Mouse (Mus musculus) right cerebral cortex, adult 2 months (tissue): ENCODE results near the gene Gm12216.
A peak's percentile ranks its signal among the peaks of the same experiment; 100 is the strongest.
"Not testable (repeated sequence)": the region's sequence is repeated elsewhere in the genome, so short reads cannot be mapped to it uniquely, and the experiment has no call there.

Source experiments
- DNase-seq, 2 experiments: peaks; one replicate each; pipeline ENCODE4 v3.0.0; 2021 to 2022; ENCODE audit warnings: low spot score in 2 of 2

Gene Gm12216

DNA sequence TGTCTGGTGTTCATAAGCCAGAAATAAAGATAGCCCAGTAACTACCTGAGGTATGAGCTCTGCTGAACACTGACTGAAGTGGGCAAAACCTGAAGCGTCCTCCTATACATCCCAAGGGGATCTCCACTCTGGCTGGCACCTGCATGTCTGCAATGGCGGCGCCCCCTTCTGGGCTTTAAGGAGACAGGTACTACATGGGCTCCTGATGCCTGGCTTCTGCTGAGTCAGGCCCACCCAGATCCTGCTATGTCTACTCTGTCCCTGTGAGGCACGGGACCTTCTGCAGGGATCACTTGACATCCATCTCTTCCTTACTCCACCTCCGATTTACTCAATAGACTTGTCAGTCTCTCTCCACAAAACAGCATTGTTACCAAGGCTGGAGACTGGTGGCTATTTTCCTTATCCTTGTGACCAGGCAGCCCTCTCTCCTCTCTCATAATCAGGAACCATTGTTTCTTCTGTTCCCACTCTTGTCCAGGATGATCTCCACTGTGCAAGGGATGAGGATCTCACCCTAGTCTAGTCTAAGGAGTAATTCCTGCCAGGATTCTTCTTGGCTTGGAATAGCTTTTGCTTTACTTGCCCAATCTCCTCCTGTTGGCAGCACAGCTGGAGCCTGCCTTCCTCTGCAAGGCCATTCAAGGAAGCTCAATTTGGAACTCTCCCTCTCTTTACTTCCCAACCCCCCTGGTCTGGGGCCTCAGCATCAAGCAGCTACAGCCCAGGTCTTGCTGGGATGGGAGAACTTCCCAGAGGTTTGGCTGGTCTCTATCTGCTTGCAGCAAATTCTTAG is 15.1 kb upstream of the Gm12216 start:
- DNase-seq, result not testable (repeated sequence)

DNA sequence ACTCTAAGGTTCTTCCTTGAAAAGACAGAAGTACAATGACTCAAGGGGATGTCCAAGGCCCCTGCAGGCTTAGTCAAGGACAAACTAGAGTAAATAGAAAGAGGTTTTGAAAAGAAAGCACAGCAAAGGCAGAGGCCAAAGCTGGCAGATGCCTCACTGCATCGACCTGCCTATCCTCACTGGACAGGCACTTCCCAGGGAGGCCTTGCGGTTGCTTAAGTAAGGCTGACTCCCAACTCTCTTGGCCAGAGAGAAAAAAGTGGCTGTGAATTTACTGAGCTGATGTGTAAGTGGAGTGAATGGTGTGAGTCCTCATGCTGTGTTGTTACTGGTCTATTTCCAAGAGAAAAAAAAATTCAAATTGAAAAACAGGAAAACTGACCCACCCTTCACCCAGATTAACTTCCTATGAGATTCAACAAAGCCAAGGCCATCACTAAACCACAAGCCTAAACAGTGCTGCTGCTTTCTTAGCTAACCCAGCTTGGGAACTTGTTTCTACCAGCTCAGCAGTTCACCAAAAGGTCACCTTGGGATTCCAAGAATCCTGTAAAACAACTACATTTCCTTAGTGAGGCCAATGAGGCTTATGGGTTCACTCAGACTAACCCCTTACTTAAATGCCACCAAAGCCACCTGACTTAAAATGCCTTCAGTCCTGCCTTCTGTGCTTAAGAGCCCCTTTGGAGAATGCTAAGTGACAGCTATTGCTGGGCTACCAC is 12.9 kb upstream of the Gm12216 start:
- DNase-seq, result no peak

DNA sequence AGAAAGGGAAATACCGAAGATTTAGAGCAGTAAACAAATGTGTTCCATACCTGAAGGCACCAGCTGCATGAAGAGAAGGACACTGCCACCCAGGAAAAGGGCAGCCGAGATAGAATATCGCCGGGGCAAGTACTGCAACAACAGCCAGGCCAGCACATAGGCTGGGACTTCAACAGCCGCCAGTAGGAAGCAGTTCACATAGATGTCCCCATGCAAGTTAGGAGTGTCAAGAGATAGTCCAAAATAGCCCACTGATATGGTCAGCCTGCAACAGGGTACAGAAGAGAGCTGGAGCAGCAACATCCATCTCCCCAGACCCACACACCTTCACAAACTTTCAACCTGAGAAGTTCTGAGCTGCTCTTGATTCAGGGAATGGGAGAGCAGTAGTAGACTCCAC is 10.1 kb upstream of the Gm12216 start:
- DNase-seq, result no peak

DNA sequence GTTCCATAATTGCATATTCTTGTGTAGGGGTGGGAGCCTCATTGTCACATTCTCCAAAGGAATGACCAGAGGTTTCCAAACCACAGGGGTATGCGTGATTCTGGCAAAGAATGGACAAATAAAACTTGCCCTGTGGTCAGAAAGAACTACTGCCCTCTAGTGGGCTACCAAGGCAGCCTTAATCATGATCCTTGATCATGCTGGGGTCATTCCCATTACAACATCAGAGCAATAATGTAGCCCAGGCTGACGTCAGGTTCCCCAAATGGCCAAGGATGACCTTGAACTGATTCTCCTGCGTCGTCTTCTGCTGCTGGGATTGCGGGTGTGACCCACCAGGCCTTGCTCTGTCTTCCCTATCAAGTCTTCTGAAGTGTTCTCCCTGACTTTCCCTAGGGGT is 9.3 kb upstream of the Gm12216 start:
- DNase-seq, result not testable (repeated sequence)

DNA sequence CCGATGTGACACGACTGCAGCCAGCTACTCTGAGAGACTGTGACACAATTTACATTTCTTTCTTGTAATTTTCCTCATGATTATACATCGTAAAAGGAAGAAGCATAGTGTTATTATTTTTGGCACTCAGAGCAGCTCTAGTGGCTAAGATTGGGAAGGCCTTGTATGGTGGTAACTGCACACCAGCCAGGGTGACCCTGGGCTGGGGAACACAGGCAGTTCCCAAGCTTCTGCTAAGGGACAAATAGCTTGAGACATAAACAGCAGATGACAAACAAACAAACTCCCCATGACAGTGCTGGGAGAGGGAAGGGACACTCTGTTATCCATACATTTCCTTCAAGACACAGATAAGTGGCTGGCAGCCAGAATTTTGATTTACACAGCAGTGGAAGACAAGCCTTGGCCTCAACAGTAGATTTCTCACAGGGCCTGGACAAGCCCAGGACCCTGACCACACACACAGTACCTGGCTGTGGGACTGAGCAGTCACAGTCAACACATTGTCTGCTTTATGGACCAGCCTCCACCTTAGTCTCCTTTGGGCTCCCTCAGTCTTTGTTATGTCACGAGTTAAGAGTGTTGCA is 5.8 kb upstream of the Gm12216 start:
- not testable (repeated sequence) for DNase-seq

DNA sequence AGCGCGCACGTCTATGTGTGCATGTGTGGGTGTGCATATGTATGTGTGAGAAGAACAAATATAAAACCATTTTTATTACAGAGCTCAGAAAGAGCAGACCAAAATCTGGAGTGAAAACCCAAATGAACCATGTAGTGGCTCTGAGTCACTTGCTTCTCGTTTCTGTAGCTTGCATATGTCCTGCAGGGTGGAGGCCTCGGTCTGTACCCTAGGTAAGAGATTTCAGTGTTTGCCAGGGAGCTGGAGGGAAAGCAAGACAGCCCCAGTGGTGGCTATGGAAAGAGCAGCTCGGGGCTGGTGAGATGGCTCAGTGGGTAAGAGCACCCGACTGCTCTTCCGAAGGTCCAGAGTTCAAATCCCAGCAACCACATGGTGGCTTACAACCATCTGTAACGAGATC is 1.9 kb upstream of the Gm12216 start:
- DNase-seq, result not testable (repeated sequence)

- DNase-seq, result no peak
These were observed 847 bp downstream of the Gm12216 start for GRCm38 (mm10) chr11:53858058-53858760.

DNA sequence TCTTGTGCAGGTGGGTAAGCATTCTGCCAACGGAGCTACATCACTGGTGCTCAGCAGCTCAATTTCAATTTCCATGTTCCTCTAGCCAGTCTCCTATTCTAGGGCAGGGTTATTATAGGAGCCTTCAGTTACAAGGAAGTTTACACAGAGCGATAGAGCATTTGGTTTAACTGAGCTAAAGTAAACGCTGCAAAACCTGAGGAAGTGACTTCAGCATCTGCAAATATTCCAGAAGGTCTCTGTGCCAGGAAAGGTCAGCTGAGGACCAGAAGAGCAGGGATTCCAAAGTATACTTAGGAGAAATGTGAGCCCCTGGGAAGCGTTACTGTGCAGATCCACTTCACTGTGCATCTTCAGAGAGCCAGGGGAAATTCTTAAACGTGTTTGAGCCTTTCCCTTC is 5.4 kb downstream of the Gm12216 start:
- DNase-seq, result no peak

GRCm38 (mm10) chr11:53851795-53852194 is 7.3 kb downstream of the Gm12216 start:
- no peak for DNase-seq

- peak; percentile 78 for DNase-seq
These were observed 9.3 kb downstream of the Gm12216 start for GRCm38 (mm10) chr11:53849588-53850320.

- no peak for DNase-seq
These were observed 13.4 kb downstream of the Gm12216 start for GRCm38 (mm10) chr11:53845680-53846079.

DNA sequence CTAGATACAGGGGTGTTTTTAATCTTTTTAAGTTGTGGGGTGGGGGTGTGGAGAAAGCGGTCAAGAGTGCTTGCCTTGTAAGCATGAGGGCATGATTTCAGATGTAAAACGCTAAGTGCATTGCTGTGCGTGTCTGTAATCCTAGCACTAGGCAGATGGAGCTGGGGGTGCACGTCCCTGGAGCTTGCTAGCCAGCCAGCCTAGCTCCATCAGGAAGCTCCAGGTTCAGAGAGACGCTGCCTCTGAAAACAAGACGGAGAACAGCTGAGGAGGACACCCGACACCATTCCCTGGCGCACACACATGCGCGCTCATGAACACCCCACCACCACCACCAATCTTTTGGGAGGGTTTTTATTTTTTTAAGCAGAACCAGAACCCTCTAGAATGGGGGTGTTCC is 15.9 kb downstream of the Gm12216 start:
- DNase-seq, result peak in 1 of 2 experiments; percentile 44

- DNase-seq, result peak; percentile 57 to 77
These were observed 16.9 kb downstream of the Gm12216 start for GRCm38 (mm10) chr11:53842161-53842581.

- no peak for DNase-seq
These were observed 17.5 kb downstream of the Gm12216 start for GRCm38 (mm10) chr11:53841514-53841913.

DNA sequence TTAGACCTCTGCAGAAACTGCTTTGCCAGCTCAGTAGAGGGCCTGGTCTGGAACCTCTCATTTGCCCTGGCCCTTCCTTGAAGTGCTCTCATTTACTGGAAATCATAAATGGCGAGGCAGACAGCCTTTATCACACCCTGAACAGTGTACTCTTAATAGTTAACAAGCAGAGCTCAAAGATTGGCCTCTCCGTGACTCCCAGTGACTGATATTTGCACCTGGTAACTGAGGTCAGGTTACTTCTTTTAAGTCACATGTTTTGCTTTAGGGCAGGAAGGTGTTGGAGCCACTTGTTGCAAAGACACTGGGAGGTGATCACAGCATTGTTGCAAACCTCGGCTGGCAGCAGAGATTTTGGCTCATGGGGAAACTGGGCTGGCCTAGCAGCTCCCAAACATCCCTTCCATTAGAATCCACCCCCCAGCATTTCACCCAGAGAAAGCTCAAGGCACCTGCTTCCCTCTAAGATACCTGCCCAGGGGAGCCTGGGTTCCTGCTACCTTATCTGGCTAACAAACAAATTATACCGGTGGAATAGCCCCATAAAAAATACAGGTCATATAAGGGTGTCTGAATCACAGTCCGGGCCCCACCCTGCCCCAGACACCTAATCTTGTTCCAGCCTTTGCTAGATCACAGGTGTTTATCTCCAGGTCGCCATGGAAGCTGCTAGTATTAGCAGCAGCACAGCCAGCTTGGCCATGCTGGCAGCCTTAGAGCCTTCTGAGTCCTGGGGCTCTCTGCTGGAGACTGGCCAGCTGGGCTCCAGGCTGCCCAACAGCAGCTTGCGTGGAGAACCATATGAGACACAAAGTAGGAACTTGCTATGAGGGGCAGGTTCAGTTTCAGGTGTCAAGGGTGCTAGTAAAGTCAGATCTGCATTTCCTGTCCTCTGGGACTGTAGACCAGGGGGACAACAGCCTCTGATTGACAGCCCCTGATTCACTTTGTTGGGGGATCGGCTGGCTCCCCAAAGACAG is 19.1 kb downstream of the Gm12216 start:
- DNase-seq, result no peak

- DNase-seq, result no peak
These were observed 19.9 kb downstream of the Gm12216 start for GRCm38 (mm10) chr11:53839147-53839546.

DNA sequence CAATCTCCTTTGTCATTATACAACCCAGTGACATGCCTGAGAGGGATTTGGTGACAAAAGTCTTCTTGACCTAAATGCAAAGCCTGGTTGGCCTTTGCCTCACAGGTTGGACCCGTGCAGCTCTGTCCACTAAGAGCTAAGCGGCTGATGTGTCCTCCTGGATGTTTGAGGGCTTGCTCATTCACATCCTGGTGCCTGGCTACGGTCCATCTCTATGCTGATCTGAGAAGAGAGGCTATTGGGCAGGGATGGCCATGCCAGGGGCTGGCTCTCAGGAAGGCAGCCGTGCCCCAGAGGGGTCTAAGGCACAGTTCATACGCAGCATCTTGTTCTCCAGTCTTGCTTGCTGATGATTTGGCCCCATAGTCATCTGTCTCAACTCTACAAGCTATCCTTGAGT is 21.3 kb downstream of the Gm12216 start:
- DNase-seq, result no peak

DNA sequence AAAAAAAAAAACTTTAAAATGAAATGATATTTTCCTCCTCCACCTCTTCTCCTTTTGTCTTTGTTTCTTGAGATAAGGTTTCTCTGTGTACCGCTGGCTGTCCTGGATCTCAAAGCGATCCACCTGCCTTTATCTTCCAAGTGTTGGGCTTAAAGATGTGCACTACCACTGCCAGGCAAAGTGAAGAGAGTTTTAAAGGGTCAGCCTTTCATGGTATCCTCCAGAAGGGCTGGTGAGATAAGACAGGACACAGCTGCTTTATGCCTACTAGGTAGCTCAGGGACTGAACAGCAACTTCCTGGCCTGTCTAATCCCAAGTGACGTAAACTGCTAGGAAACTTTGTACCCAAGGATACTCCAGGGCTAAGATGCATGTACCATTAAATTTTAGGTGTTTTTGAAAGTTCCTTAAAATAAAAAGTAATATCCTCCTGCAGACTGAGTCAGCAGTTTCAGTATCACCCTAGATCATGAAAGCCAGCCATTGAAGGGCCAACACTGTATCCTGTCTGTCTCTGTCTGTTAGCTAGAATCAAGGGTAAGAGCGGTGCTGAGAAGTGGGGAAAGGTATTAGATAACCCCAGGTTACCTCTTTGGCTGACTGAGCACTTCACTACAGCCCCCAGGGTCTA is 23.6 kb downstream of the Gm12216 start:
- no peak for DNase-seq

DNA sequence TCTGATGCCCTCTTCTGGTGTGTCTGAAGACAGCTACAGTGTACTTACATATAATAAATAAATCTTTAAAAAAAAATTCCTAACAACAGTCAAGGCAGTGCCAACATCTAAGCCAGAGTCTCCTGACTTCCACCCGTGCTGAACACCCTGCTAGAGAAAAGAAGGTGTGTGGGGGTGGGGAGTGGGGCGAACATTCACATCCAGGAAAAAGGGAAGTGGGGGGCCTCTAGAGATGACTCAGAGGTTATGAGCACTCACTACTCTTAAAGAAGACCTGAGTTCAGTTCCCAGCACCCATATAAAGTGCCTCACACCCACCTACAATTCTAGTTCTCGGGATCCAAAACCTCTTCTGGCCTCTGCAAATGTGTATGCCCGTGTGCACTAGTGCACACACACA is 33.6 kb downstream of the Gm12216 start:
- DNase-seq, result no peak

- DNase-seq, result no peak
These were observed 37.1 kb downstream of the Gm12216 start for GRCm38 (mm10) chr11:53821945-53822338.
